Mouse (Mus musculus): ENCODE data around the gene Col9a2. TPM values are rescaled to one million over a fixed set of nuclear protein-coding genes. Genes with fewer than 3 reads are reported as not detected.

Col9a2 gene
- polyA plus RNA-seq, 2 experiments, result 83.8 to 256 TPM

DNA sequence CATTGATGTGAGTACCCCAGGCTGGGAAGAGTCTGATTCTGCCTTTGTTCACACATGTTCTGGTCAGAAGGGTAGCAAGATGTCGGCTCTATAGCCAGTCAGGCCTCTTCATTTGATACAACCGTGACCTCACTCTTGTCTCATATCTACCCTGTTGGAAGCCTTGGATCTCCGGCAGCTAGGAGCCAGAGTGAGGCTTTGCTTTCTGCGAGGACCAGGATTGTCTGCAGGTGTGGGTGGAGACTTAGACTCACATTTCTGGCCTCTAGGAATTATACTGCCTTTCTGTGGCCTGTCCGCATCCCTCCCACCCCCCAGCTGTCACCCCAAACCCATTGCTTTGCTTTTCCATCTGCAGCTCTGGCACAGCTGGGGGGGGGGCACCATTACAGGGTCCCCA lies 3.3 kb downstream of the Col9a2 start:
- TF ChIP-seq POLR2A (IDR thresholded peaks at IDR 0.05; ENCODE audit: borderline replicate concordance, extremely low read depth, insufficient read depth, insufficient read length), result no peak
- Histone ChIP-seq H3K36me3 (ENCODE audit: control insufficient read depth, insufficient read depth, low read length) (peaks cover 26% of the 10 kb centered on the region), H3K9ac (ENCODE audit: low read depth, low read length, severe bottlenecking) (no peak overlapping the region), H3K27ac (replicated peaks; ENCODE audit: low read depth, low read length) (peak overlapping the region; percentile 86; the same call in 1 of the 2 replicates), H3K27me3 (ENCODE audit: control insufficient read depth, insufficient read depth, low read length) (peaks cover 22% of the 10 kb centered on the region; the same call in 1 of the 2 replicates), H3K4me2 (replicated peaks; ENCODE audit: low read depth, low read length, severe bottlenecking) (peak overlapping the region; percentile 67), H3K9me3 (ENCODE audit: control insufficient read depth, low read length) (no peaks in the 10 kb centered on the region), H3K4me1 (ENCODE audit: control insufficient read depth, insufficient read depth, low read length) (peaks cover 11% of the 10 kb centered on the region; the same call in 1 of the 2 replicates), H3K4me3 (replicated peaks; ENCODE audit: low read length) (peak overlapping the region; percentile 52)
- 47% methylated on average over 5 of the region's 5 CpGs for WGBS
- DNase-seq (ENCODE audit: low spot score), result no peak
- no peak for ATAC-seq (ENCODE audit: low FRiP score, low read depth)

DNA sequence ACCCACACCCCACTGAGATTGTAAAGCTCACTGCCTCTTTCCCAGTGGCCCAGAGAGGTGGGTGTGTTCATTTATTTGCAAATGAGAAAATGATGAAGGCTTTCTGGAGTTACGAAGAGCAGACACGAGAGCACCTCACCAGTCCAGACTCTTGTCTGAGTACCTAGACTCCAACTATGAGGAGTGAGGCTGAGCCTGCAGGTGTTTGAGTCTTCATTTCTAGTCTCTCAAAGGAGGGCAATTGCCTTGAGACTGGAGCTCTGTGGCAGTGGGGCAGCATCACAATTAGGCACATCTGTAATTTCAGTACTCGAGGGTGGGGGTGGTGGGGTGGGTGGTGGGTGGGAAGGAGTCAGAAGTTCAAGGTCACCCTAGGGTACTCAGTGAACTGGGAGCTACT lies 3.8 kb downstream of the Col9a2 start:
- WGBS, result 40% methylated on average over 3 of the region's 3 CpGs
- Histone ChIP-seq H3K27ac (replicated peaks; ENCODE audit: low read depth, low read length) (no peak overlapping the region), H3K4me2 (replicated peaks; ENCODE audit: low read depth, low read length, severe bottlenecking) (peak overlapping the region; percentile 67; the same call in 1 of the 2 replicates), H3K36me3 (ENCODE audit: control insufficient read depth, insufficient read depth, low read length) (peaks cover 26% of the 10 kb centered on the region), H3K4me1 (ENCODE audit: control insufficient read depth, insufficient read depth, low read length) (peaks cover 11% of the 10 kb centered on the region; the same call in 1 of the 2 replicates), H3K27me3 (ENCODE audit: control insufficient read depth, insufficient read depth, low read length) (peaks cover 22% of the 10 kb centered on the region; the same call in 1 of the 2 replicates), H3K9ac (ENCODE audit: low read depth, low read length, severe bottlenecking) (no peak overlapping the region), H3K4me3 (replicated peaks; ENCODE audit: low read length) (no peak overlapping the region), H3K9me3 (ENCODE audit: control insufficient read depth, low read length) (no peaks in the 10 kb centered on the region)
- no peak for TF ChIP-seq POLR2A (IDR thresholded peaks at IDR 0.05; ENCODE audit: borderline replicate concordance, extremely low read depth, insufficient read depth, insufficient read length)
- DNase-seq (ENCODE audit: low spot score) (no peak), ATAC-seq (ENCODE audit: low FRiP score, low read depth) (no peak)

DNA sequence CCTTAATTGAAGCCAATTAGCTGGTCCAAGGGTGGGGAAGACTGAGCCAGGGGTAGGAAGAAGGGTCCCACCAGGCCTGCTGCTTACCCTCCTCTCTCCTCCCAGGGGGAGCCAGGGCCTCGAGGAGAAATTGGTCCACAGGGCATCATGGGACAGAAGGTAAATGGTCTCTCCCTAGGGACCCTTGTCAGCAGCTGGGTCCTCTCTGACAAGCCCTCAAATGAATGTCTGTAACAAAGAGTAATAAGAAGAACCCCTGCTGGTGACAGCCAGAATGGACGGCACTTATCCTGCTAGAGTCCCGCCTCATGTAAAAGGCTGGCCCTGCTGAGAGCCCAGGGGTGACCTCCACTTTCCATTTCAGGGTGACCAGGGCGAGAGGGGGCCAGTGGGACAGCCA lies 12.7 kb downstream of the Col9a2 start:
- H3K36me3 ChIP-seq (ENCODE audit: control insufficient read depth, insufficient read depth, low read length), result peaks cover 44% of the 10 kb centered on the region
- H3K4me3 ChIP-seq (replicated peaks; ENCODE audit: low read length), result no peak overlapping the region
- no peak overlapping the region for H3K27ac ChIP-seq (replicated peaks; ENCODE audit: low read depth, low read length)
- H3K9ac ChIP-seq (ENCODE audit: low read depth, low read length, severe bottlenecking), result no peak overlapping the region
- no peak for DNase-seq (ENCODE audit: low spot score)
- H3K4me1 ChIP-seq (ENCODE audit: control insufficient read depth, insufficient read depth, low read length), result no peaks in the 10 kb centered on the region
- H3K9me3 ChIP-seq (ENCODE audit: control insufficient read depth, low read length), result no peaks in the 10 kb centered on the region
- WGBS, result 27% methylated on average over 4 of the region's 4 CpGs
- no peak overlapping the region for H3K4me2 ChIP-seq (replicated peaks; ENCODE audit: low read depth, low read length, severe bottlenecking)
- H3K27me3 ChIP-seq (ENCODE audit: control insufficient read depth, insufficient read depth, low read length), result no peaks in the 10 kb centered on the region
- no peak for TF ChIP-seq POLR2A (IDR thresholded peaks at IDR 0.05; ENCODE audit: borderline replicate concordance, extremely low read depth, insufficient read depth, insufficient read length)
- ATAC-seq (ENCODE audit: low FRiP score, low read depth), result no peak

DNA sequence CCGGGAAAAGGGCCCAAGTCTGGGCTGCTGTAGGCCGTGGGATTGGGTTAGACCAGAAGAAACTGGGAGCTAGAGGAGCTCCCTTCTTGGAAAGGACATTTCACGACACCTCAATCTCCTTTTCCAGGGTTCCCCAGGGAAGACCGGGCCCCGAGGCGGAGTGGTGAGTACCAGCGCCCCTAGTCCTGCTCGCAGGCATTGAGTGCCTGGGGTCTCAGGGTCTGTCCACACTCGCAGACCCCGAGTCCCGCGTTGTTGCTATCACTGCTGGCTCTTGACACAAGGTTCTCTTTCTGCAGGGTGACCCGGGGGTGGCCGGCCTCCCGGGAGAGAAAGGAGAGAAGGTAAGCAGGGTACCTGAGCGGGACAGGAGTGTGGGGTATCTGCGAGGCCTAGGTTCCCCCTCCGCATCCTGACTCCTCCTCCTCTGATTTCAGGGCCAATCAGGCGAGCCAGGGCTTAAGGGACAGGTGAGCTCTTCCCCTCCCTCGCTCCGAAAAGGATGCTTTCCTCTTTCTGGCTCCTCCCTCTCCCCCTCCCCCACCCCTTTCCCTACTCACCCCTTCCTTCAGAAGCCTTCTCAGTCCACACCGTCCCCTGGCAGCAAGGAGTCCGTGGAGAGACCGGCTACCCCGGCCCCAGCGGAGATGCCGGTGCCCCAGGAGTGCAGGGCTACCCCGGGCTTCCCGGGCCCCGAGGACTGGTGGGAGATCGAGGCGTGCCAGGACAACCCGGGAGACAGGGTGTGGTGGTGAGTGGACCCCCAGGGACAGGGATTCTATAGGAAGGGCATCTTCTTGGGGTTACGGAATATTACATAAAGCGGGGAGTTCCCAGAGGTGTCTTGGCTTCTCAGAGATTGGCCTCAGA lies 13.5 kb downstream of the Col9a2 start:
- Histone ChIP-seq H3K27me3 (ENCODE audit: control insufficient read depth, insufficient read depth, low read length) (no peaks in the 10 kb centered on the region), H3K9ac (ENCODE audit: low read depth, low read length, severe bottlenecking) (no peak overlapping the region), H3K9me3 (ENCODE audit: control insufficient read depth, low read length) (no peaks in the 10 kb centered on the region), H3K4me1 (ENCODE audit: control insufficient read depth, insufficient read depth, low read length) (no peaks in the 10 kb centered on the region), H3K4me2 (replicated peaks; ENCODE audit: low read depth, low read length, severe bottlenecking) (0 out of 2 replicates have a peak overlapping the region, but pooled peaks have one; percentile 25), H3K27ac (replicated peaks; ENCODE audit: low read depth, low read length) (no peak overlapping the region; the same call in 1 of the 2 replicates), H3K4me3 (replicated peaks; ENCODE audit: low read length) (no peak overlapping the region; the same call in 1 of the 2 replicates), H3K36me3 (ENCODE audit: control insufficient read depth, insufficient read depth, low read length) (peaks cover 41% of the 10 kb centered on the region)
- ATAC-seq (ENCODE audit: low FRiP score, low read depth), result 0 out of 2 replicates have a peak, but pooled peaks have one; percentile 12
- TF ChIP-seq POLR2A (IDR thresholded peaks at IDR 0.05; ENCODE audit: borderline replicate concordance, extremely low read depth, insufficient read depth, insufficient read length), result no peak
- DNase-seq (ENCODE audit: low spot score), result no peak
- WGBS, result 11% methylated on average over 34 of the region's 35 CpGs

DNA sequence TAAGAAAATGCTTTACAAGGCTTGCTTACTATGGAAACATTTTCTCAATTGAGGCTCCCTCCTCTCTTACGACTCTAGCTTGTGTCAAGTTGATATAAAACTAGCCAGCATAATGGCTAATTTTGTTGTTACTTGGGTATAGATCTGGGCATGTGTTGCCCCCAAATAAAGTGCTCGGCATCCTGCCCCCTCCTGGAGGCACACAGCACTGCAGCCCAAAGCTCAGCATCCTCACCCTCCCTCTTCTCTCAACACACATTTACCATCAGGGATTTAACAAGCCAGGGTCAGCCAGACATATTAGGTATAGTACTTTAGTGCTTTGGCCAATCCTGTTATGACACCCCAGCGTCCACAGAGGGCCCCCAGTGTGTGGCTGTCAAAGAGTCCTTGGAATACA lies 17.2 kb downstream of the Col9a2 start:
- no peak overlapping the region for H3K27ac ChIP-seq (replicated peaks; ENCODE audit: low read depth, low read length)
- H3K9ac ChIP-seq (ENCODE audit: low read depth, low read length, severe bottlenecking), result no peak overlapping the region
- WGBS, result 53% methylated on average over 3 of the region's 3 CpGs
- H3K27me3 ChIP-seq (ENCODE audit: control insufficient read depth, insufficient read depth, low read length), result no peaks in the 10 kb centered on the region
- TF ChIP-seq POLR2A (IDR thresholded peaks at IDR 0.05; ENCODE audit: borderline replicate concordance, extremely low read depth, insufficient read depth, insufficient read length), result no peak
- H3K9me3 ChIP-seq (ENCODE audit: control insufficient read depth, low read length), result no peaks in the 10 kb centered on the region
- ATAC-seq (ENCODE audit: low FRiP score, low read depth) (no peak), DNase-seq (ENCODE audit: low spot score) (no peak)
- H3K4me1 ChIP-seq (ENCODE audit: control insufficient read depth, insufficient read depth, low read length), result no peaks in the 10 kb centered on the region
- peaks cover 35% of the 10 kb centered on the region for H3K36me3 ChIP-seq (ENCODE audit: control insufficient read depth, insufficient read depth, low read length)
- no peak overlapping the region for H3K4me3 ChIP-seq (replicated peaks; ENCODE audit: low read length)
- H3K4me2 ChIP-seq (replicated peaks; ENCODE audit: low read depth, low read length, severe bottlenecking), result no peak overlapping the region
